Mouse (Mus musculus) small intestine, adult 2 months (tissue): Measurements from ENCODE around the gene Zp2. TPM values are rescaled to one million over a fixed set of nuclear protein-coding genes. Genes with fewer than 3 reads are reported as not detected.
A peak's percentile ranks its signal among the peaks of the same experiment; 100 is the strongest.

Source experiments
- H3K27ac ChIP-seq: fragments of 200-500 bp; 2 replicates; pipeline ENCODE4 v1.5.1; 2012; ENCODE audit warnings: low read depth, low read length, control low read depth, inconsistent platforms; ENCODE audit not compliant: insufficient read depth
- H3K27me3 ChIP-seq: fragments of 200-500 bp; 2 replicates; pipeline ENCODE4 v1.6.1; 2012; ENCODE audit warnings: mild to moderate bottlenecking, moderate library complexity, low read length, inconsistent platforms; ENCODE audit not compliant: control insufficient read depth, insufficient read depth
- H3K36me3 ChIP-seq: fragments of 200-500 bp; 2 replicates; pipeline ENCODE4 v1.6.1; 2012; ENCODE audit warnings: mild to moderate bottlenecking, low read length, control low read depth, inconsistent platforms; ENCODE audit not compliant: control insufficient read depth, insufficient read depth
- H3K4me1 ChIP-seq: fragments of 200-500 bp; 2 replicates; pipeline ENCODE4 v1.6.1; 2012; ENCODE audit warnings: low read length, inconsistent platforms, mixed read lengths; ENCODE audit not compliant: control insufficient read depth, insufficient read depth, insufficient read length
- H3K4me3 ChIP-seq: fragments of 200-500 bp; 2 replicates; pipeline ENCODE4 v1.5.1; 2012; ENCODE audit warnings: low read depth, mild to moderate bottlenecking, control low read depth, inconsistent platforms, low read length, moderate library complexity
- CTCF ChIP-seq: fragments of 200-500 bp; IDR thresholded peaks from 2 replicates; pipeline ENCODE4 v1.5.1; 2012; ENCODE audit warnings: low read depth, mild to moderate bottlenecking, control low read depth, inconsistent platforms, low read length, moderate library complexity, mixed read lengths; ENCODE audit not compliant: insufficient replicate concordance, insufficient read length; ENCODE audit errors: extremely low read depth
- POLR2A ChIP-seq: fragments of 200-500 bp; IDR thresholded peaks from 2 replicates; pipeline ENCODE4 v1.6.1; 2012; ENCODE audit warnings: low read depth, mild to moderate bottlenecking, control low read depth, inconsistent platforms, low read length, moderate library complexity
- WGBS: fragments of 180-500 bp; shearing (Covaris S2); methylation state at CpG from one replicate; pipeline ENCODE4 v1.1.7; 2018; 5-methylcytosine and 5-hydroxymethylcytosine counted together
- polyA plus RNA-seq: library from polyadenylated mRNA; depleted of rRNA; stranded (reverse); fragments of >200 nt; gene quantifications from 2 replicates; pipeline ENCODE4 v1.2.3, GENCODE M21; 2012; rRNA removed

Zp2 gene
- polyA plus RNA-seq, 1 experiment: 0.05 TPM

GRCm38 (mm10) chr7:120097845-120098244 lies 47.2 kb downstream of the Zp2 start:
- H3K36me3 ChIP-seq: no peaks in the 10 kb centered on the region
- no peak overlapping the region for H3K4me3 ChIP-seq
- H3K27me3 ChIP-seq: no peaks in the 10 kb centered on the region
- WGBS: 8% methylated on average over 7 of the region's 7 CpGs
- H3K4me1 ChIP-seq: peaks cover 2% of the 10 kb centered on the region
- peak; percentile 74; the same call in 1 of the 2 replicates for TF ChIP-seq CTCF
- TF ChIP-seq POLR2A: no peak
- H3K27ac ChIP-seq: no peak overlapping the region

- Histone ChIP-seq H3K27ac (no peak within 1 kb of the TSS), H3K36me3 (no peaks in the 10 kb centered on the region), H3K27me3 (no peaks in the 10 kb centered on the region), H3K4me1 (no peaks in the 10 kb centered on the region), H3K4me3 (no peak within 1 kb of the TSS)
- WGBS: 79% methylated on average over 6 of the region's 6 CpGs
- no peak for TF ChIP-seq CTCF
- TF ChIP-seq POLR2A: no peak
Measured at GRCm38 (mm10) chr7:120095180-120095579, 49.9 kb downstream of the Zp2 start, which contains the start of gene Dnah3. Dnah3 (minus strand) TSS chr7:120095280.

DNA sequence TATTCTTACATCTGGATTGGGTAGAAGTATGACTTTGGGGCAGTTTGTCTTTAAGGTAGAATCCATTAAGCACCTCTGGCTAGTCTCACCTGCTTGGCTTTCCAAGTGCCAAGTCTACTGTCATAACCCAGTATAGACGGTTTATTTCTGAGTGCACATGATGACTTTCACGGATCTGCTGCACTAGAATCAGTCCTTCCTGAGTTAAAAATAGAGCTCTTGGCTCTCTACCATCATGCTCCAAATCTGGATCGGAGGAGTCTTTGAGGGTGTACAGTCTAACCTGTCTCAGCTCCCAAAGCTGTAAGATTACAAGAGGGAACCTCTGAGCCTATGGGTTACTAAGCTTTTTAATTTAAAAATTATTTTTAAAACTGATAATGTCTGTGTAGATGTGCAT lies 50.9 kb downstream of the Zp2 start:
- WGBS: 74% methylated on average over 3 of the region's 3 CpGs

GRCm38 (mm10) chr7:120093033-120093432 lies 52.1 kb downstream of the Zp2 start:
- WGBS: 35% methylated on average over 5 of the region's 5 CpGs

More for the DNA sequence above, 50.9 kb downstream of the Zp2 start:
- H3K27me3 ChIP-seq: no peaks in the 10 kb centered on the region
- no peaks in the 10 kb centered on the region for H3K4me1 ChIP-seq
- TF ChIP-seq POLR2A: no peak
- no peak for TF ChIP-seq CTCF
- no peak overlapping the region for H3K27ac ChIP-seq
- H3K36me3 ChIP-seq: no peaks in the 10 kb centered on the region
- no peak overlapping the region for H3K4me3 ChIP-seq

DNA sequence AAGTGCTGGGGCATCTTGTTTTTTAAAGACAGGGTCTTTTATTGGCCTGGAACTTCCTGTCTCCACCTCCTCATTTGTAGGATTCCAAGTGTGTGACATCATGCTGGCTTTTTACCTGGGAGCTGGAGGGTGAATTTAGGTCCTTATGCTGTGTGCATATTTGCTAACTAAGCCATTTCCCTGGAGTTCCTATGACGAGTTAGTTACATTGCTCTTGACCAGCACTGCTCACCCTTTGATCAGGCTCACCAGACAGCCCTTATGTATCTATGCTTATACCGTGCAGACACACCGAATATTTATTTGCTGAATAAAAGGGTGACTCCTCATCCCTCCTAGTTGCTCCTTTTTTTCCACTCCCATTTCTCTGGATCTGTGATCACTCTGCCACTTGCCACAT lies 64.9 kb downstream of the Zp2 start:
- no peaks in the 10 kb centered on the region for H3K36me3 ChIP-seq
- H3K4me1 ChIP-seq: no peaks in the 10 kb centered on the region
- H3K27ac ChIP-seq: no peak overlapping the region
- TF ChIP-seq CTCF (no peak), POLR2A (no peak)
- H3K4me3 ChIP-seq: no peak overlapping the region
- H3K27me3 ChIP-seq: no peaks in the 10 kb centered on the region
- 54% methylated on average over 3 of the region's 3 CpGs for WGBS

More at GRCm38 (mm10) chr7:120093033-120093432, 52.1 kb downstream of the Zp2 start:
- no peaks in the 10 kb centered on the region for H3K36me3 ChIP-seq
- H3K4me3 ChIP-seq: no peak overlapping the region
- H3K27ac ChIP-seq: no peak overlapping the region
- H3K4me1 ChIP-seq: no peaks in the 10 kb centered on the region
- TF ChIP-seq POLR2A (no peak), CTCF (no peak)
- H3K27me3 ChIP-seq: no peaks in the 10 kb centered on the region

Other genes with a start within 250 kb of the Zp2 start
- 0.14 and 0.65 TPM in 2 replicates for gene Lyrm1, start 249.4 kb downstream of the Zp2 start, polyA plus RNA-seq
- 2.8 and 3.0 TPM in 2 replicates for gene Dcun1d3, start 249.0 kb downstream of the Zp2 start, polyA plus RNA-seq
- not detected in 2 replicates for gene Dnah3, start 50.0 kb downstream of the Zp2 start, polyA plus RNA-seq
- gene Tmem159, start 42.9 kb downstream of the Zp2 start, polyA plus RNA-seq: 6.8 and 14.2 TPM in 2 replicates
- 7.3 and 20.9 TPM in 2 replicates for gene Anks4b, start 28.6 kb upstream of the Zp2 start, polyA plus RNA-seq
- 1.7 and 2.0 TPM in 2 replicates for gene Crym, start 56.8 kb upstream of the Zp2 start, polyA plus RNA-seq
- gene Abca14, start 58.7 kb upstream of the Zp2 start, polyA plus RNA-seq: 0.03 and 0.20 TPM in 2 replicates
- not detected in 2 replicates for gene Abca15, start 183.4 kb upstream of the Zp2 start, polyA plus RNA-seq